Comparison of ENCODE assay signal across 8 mouse cellular contexts in the genomic region with DNA sequence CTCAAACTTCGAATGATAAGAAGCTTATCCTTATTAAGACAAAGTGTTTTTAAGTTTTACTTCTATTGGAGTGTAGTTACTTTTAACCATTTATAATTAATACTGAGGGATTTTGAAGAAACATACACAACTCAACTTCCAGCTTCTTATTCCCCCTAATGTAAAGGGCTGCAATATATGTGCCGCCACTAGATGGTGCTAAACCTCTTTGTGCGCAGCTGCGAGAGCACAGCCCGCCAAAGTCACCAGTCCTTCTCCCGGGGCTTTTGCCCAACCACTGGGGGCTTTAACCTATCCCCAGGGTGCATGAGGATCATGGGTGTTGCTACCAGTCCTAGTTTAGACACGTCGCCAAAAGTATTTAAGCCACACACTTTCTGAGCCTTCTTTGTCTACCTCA.
A peak's percentile ranks its signal among the peaks of the same experiment; 100 is the strongest.
DNase-seq lines count a peak whose midpoint lies in the region; ATAC-seq lines count a peak whose summit lies in the region.
"Not testable (repeated sequence)": the region's sequence is repeated elsewhere in the genome, so short reads cannot be mapped to it uniquely, and the experiment has no call there.

No protein-coding gene starts in this region.

- WGBS in embryonic facial prominence, embryonic 12.5 days: 3% methylated on average over 8 of the region's 8 CpGs
- WGBS in heart, embryonic 14.5 days: 1% methylated on average over 8 of the region's 8 CpGs

- H3K9ac ChIP-seq in embryonic facial prominence, embryonic 12.5 days; heart, embryonic 14.5 days (ENCODE audit: low read length): not testable (repeated sequence)

- not testable (repeated sequence) for H3K27me3 ChIP-seq in embryonic facial prominence, embryonic 12.5 days; heart, embryonic 14.5 days (ENCODE audit: control insufficient read depth, insufficient read depth, low read length)

- H3K4me3 ChIP-seq in embryonic facial prominence, embryonic 12.5 days; heart, embryonic 14.5 days (ENCODE audit: control insufficient read depth in 1 of 2, insufficient read depth in 1 of 2, low read depth in 1 of 2, low read length in 2 of 2): not testable (repeated sequence)

- DNase-seq in adrenal gland, adult 18-20 months (ENCODE audit: low spot score in 2 of 2): peak; percentile 21 to 35
- DNase-seq in kidney, adult 18-20 months: peak; percentile 48
- DNase-seq in left cerebral cortex, postnatal 25 days (ENCODE audit: low spot score in 2 of 2): peak; percentile 6 to 8
- DNase-seq in lung, postnatal 14 days: peak; percentile 50
- peak; percentile 45 for DNase-seq in retina, postnatal 1 day
- DNase-seq in urinary bladder, postnatal 25 days (ENCODE audit: low spot score): peak; percentile 16

- H3K36me3 ChIP-seq in embryonic facial prominence, embryonic 12.5 days; heart, embryonic 14.5 days (ENCODE audit: control insufficient read depth, insufficient read depth, low read length): not testable (repeated sequence)

- peak overlapping the region; percentile 31 for H3K4me2 ChIP-seq in embryonic facial prominence, embryonic 12.5 days (replicated peaks)
- H3K4me2 ChIP-seq in heart, embryonic 14.5 days (ENCODE audit: low read length): peak overlapping the region; percentile 50

- H3K9me3 ChIP-seq in embryonic facial prominence, embryonic 12.5 days; heart, embryonic 14.5 days (ENCODE audit: control insufficient read depth, low read length): not testable (repeated sequence)

- not testable (repeated sequence) for ATAC-seq in embryonic facial prominence, embryonic 12.5 days (ENCODE audit: insufficient number of reproducible peaks, insufficient read depth, low FRiP score, low TSS enrichment); heart, embryonic 14.5 days (ENCODE audit: insufficient number of reproducible peaks, insufficient read depth, low FRiP score, low read depth)

- H3K4me1 ChIP-seq in embryonic facial prominence, embryonic 12.5 days; heart, embryonic 14.5 days (ENCODE audit: control insufficient read depth in 2 of 2, insufficient read depth in 2 of 2, low read length in 2 of 2): not testable (repeated sequence)

- intact Hi-C loops in left cerebral cortex, postnatal 25 days (cut with DNase I): loop anchor here (5.0 kb wide), 1 partner anchor 171 kb away; no protein-coding TSS in a partner anchor

- not testable (repeated sequence) for H3K27ac ChIP-seq in embryonic facial prominence, embryonic 12.5 days; heart, embryonic 14.5 days (replicated peaks in 1 of 2; ENCODE audit: control insufficient read depth in 1 of 2, insufficient read depth in 1 of 2, low read depth in 2 of 2, low read length in 2 of 2)
